In genomic region chr11:82764438-82764924, GRCm38 (mm10) we compare ENCODE assay signal across 8 mouse cellular contexts. TPM values are rescaled to one million over a fixed set of nuclear protein-coding genes. Genes with fewer than 3 reads are reported as not detected.
DNase-seq lines count a peak whose midpoint lies in the region; ATAC-seq lines count a peak whose summit lies in the region.

No protein-coding gene starts in this region.

- peak; percentile 78 for ATAC-seq in kidney, embryonic 15.5 days (replicated peaks; ENCODE audit: low FRiP score)
- peak; percentile 78 for ATAC-seq in intestine, embryonic 16.5 days
- peak; percentile 10; the same call in 1 of the 2 replicates for ATAC-seq in monocyte, adult 5-6 weeks (replicated peaks; ENCODE audit: insufficient number of reproducible peaks, low FRiP score, low TSS enrichment, poor library complexity, severe bottlenecking)

- H3K4me2 ChIP-seq in kidney, embryonic 15.5 days, result peak overlapping the region; percentile 88
- H3K4me2 ChIP-seq in intestine, embryonic 16.5 days (ENCODE audit: low read depth, low read length), result peak overlapping the region; percentile 81

- H3K4me1 ChIP-seq in kidney, embryonic 15.5 days, result peaks cover 22% of the 10 kb centered on the region
- H3K4me1 ChIP-seq in embryonic facial prominence, embryonic 10.5 days, result peaks cover 22% of the 10 kb centered on the region
- H3K4me1 ChIP-seq in intestine, embryonic 16.5 days (ENCODE audit: control insufficient read depth, insufficient read depth, low read length), result peaks cover 10% of the 10 kb centered on the region

- WGBS in kidney, embryonic 15.5 days, result under 1% methylated on average over 28 of the region's 28 CpGs
- WGBS in embryonic facial prominence, embryonic 10.5 days, result under 1% methylated on average over 28 of the region's 28 CpGs
- WGBS in intestine, embryonic 16.5 days, result under 1% methylated on average over 28 of the region's 28 CpGs

- H3K4me3 ChIP-seq in kidney, embryonic 15.5 days (replicated peaks), result peak overlapping the region; percentile 76
- H3K4me3 ChIP-seq in embryonic facial prominence, embryonic 10.5 days, result peak overlapping the region; percentile 96
- peak overlapping the region; percentile 87 for H3K4me3 ChIP-seq in intestine, embryonic 16.5 days (ENCODE audit: low read length)

- H3K27me3 ChIP-seq in kidney, embryonic 15.5 days, result peaks cover 3% of the 10 kb centered on the region; the same call in 1 of the 2 replicates
- H3K27me3 ChIP-seq in embryonic facial prominence, embryonic 10.5 days (replicated peaks; ENCODE audit: low read depth, poor library complexity, severe bottlenecking), result no peaks in the 10 kb centered on the region
- H3K27me3 ChIP-seq in intestine, embryonic 16.5 days (replicated peaks; ENCODE audit: control insufficient read depth, insufficient read depth, low read length), result no peaks in the 10 kb centered on the region

- H3K36me3 ChIP-seq in kidney, embryonic 15.5 days, result peaks cover 14% of the 10 kb centered on the region
- peaks cover 25% of the 10 kb centered on the region for H3K36me3 ChIP-seq in embryonic facial prominence, embryonic 10.5 days (replicated peaks)
- no peaks in the 10 kb centered on the region for H3K36me3 ChIP-seq in intestine, embryonic 16.5 days (ENCODE audit: control insufficient read depth, insufficient read depth, low read length)

- peak overlapping the region; percentile 93 for H3K9ac ChIP-seq in kidney, embryonic 15.5 days
- peak overlapping the region; percentile 88 for H3K9ac ChIP-seq in intestine, embryonic 16.5 days (ENCODE audit: low read depth, low read length)

- DNase-seq in kidney, adult 9 months, result no peak
- DNase-seq in embryonic facial prominence, embryonic 10.5 days (ENCODE audit: low spot score), result no peak
- no peak for DNase-seq in frontal cortex, postnatal 14 days (ENCODE audit: low spot score in 2 of 2)
- DNase-seq in cerebellum, postnatal 4 days (ENCODE audit: low spot score in 2 of 2), result no peak
- no peak for DNase-seq in right cerebral cortex, postnatal 36 days (ENCODE audit: low spot score in 2 of 2)

- no peaks in the 10 kb centered on the region for H3K9me3 ChIP-seq in kidney, embryonic 15.5 days (replicated peaks)
- H3K9me3 ChIP-seq in embryonic facial prominence, embryonic 10.5 days, result no peaks in the 10 kb centered on the region
- H3K9me3 ChIP-seq in intestine, embryonic 16.5 days (ENCODE audit: control insufficient read depth, low read length), result no peaks in the 10 kb centered on the region

- H3K27ac ChIP-seq in kidney, embryonic 15.5 days, result peak overlapping the region; percentile 96
- H3K27ac ChIP-seq in embryonic facial prominence, embryonic 10.5 days (replicated peaks), result peak overlapping the region; percentile 87
- H3K27ac ChIP-seq in intestine, embryonic 16.5 days (ENCODE audit: low read length), result peak overlapping the region; percentile 89

RNA-seq across cellular contexts. Expression of gene Zfp830, which starts 0.3 kb away (rescaled TPM):
- polyA plus RNA-seq in kidney, embryonic 15.5 days (2015; fragmentation: Nextera tagmentation; extraction: Ambion mirVana), result 42.0 and 44.6 TPM in 2 replicates
- 38.8 and 39.5 TPM in 2 replicates for polyA plus RNA-seq in embryonic facial prominence, embryonic 10.5 days (2016; fragmentation: Nextera tagmentation; extraction: Ambion mirVana)
- 32.0 and 35.6 TPM in 2 replicates for polyA plus RNA-seq in intestine, embryonic 16.5 days (2015; fragmentation: Nextera tagmentation; extraction: Ambion mirVana)
- total RNA-seq in monocyte, adult 5-6 weeks (2017), result 57.6 to 66.5 TPM (median 64.7 TPM) in 3 replicates

RNA-seq across cellular contexts. Expression of gene Cct6b, which starts 0.4 kb away (rescaled TPM):
- polyA plus RNA-seq in kidney, embryonic 15.5 days (2015; fragmentation: Nextera tagmentation; extraction: Ambion mirVana), result 0.39 and 0.44 TPM in 2 replicates
- 0.19 and 0.47 TPM in 2 replicates for polyA plus RNA-seq in embryonic facial prominence, embryonic 10.5 days (2016; fragmentation: Nextera tagmentation; extraction: Ambion mirVana)
- 0.34 and 0.49 TPM in 2 replicates for polyA plus RNA-seq in intestine, embryonic 16.5 days (2015; fragmentation: Nextera tagmentation; extraction: Ambion mirVana)
- total RNA-seq in monocyte, adult 5-6 weeks (2017), result 0.29 to 0.64 TPM in 2 of 3 replicates, not detected in the other

RNA-seq across cellular contexts. Expression of gene Lig3, which starts 16.4 kb away (rescaled TPM):
- polyA plus RNA-seq in kidney, embryonic 15.5 days (2015; fragmentation: Nextera tagmentation; extraction: Ambion mirVana), result 33.3 and 34.6 TPM in 2 replicates
- 43.8 and 48.7 TPM in 2 replicates for polyA plus RNA-seq in embryonic facial prominence, embryonic 10.5 days (2016; fragmentation: Nextera tagmentation; extraction: Ambion mirVana)
- 17.3 and 18.0 TPM in 2 replicates for polyA plus RNA-seq in intestine, embryonic 16.5 days (2015; fragmentation: Nextera tagmentation; extraction: Ambion mirVana)
- total RNA-seq in monocyte, adult 5-6 weeks (2017), result 18.8 to 33.3 TPM (median 29.5 TPM) in 3 replicates

Comparison
In these comparisons a context has a peak if more than half of its experiments do, and no peak if none do; other contexts are left out.
1. ATAC-seq: peak in every context shown above with its lines; median percentile 78 in kidney, embryonic 15.5 days; 78 in intestine, embryonic 16.5 days; 10 in monocyte, adult 5-6 weeks.